Mouse (Mus musculus) neural tube, embryonic 14.5 days (tissue): Measurements from ENCODE around the gene Prdm16. TPM values are rescaled to one million over a fixed set of nuclear protein-coding genes. Genes with fewer than 3 reads are reported as not detected.

ENCODE experiments used
- ATAC-seq: fragments of 200-750 bp; cut with Nextera tagmentation; 2 replicates; pipeline ENCODE4 v1.8.0; 2017; ENCODE audit warnings: low read depth, mild to moderate bottlenecking, moderate TSS enrichment, moderate library complexity
- H3K27ac ChIP-seq: fragments of 300-500 bp; sonication (generic); 2 replicates; pipeline ENCODE4 v1.5.1; 2014; ENCODE audit warnings: low read depth, mild to moderate bottlenecking, control low read depth, low read length, moderate library complexity, mixed read lengths
- H3K27me3 ChIP-seq: fragments of 300-500 bp; sonication (generic); 2 replicates; pipeline ENCODE4 v1.6.1; 2014; ENCODE audit warnings: low read length; ENCODE audit not compliant: control insufficient read depth, insufficient read depth
- H3K36me3 ChIP-seq: fragments of 300-500 bp; sonication (generic); 2 replicates; pipeline ENCODE4 v1.6.1; 2014; ENCODE audit warnings: low read length, mixed read lengths; ENCODE audit not compliant: control insufficient read depth, insufficient read depth
- H3K4me1 ChIP-seq: fragments of 300-500 bp; sonication (generic); 2 replicates; pipeline ENCODE4 v1.6.1; 2014; ENCODE audit warnings: low read length; ENCODE audit not compliant: control insufficient read depth, insufficient read depth
- H3K4me2 ChIP-seq: fragments of 300-500 bp; sonication (generic); 2 replicates; pipeline ENCODE4 v1.6.1; 2014; ENCODE audit warnings: mild to moderate bottlenecking, low read depth, low read length, control low read depth
- H3K4me3 ChIP-seq: fragments of 300-500 bp; sonication (generic); 2 replicates; pipeline ENCODE4 v1.5.1; 2014; ENCODE audit warnings: low read depth, low read length, control low read depth, mixed read lengths
- H3K9ac ChIP-seq: fragments of 300-500 bp; sonication (generic); replicated peaks from 2 replicates; pipeline ENCODE4 v1.6.1; 2014; ENCODE audit warnings: low read depth, mild to moderate bottlenecking, control low read depth, low read length, mixed read lengths
- H3K9me3 ChIP-seq: fragments of 300-500 bp; sonication (generic); 2 replicates; pipeline ENCODE4 v1.6.1; 2016; ENCODE audit warnings: low read length; ENCODE audit not compliant: control insufficient read depth
- WGBS: fragments of 180-500 bp; shearing (Covaris S2); extraction: QIAGEN DNeasy Blood & Tissue Kit; methylation state at CpG from one replicate; pipeline ENCODE4 v1.1.7; 2014; 5-methylcytosine and 5-hydroxymethylcytosine counted together
- polyA plus RNA-seq: library from polyadenylated mRNA; unstranded; fragments of >200 nt; fragmentation: Nextera tagmentation; extraction: Ambion mirVana; gene quantifications from 2 replicates; pipeline ENCODE4 v1.2.1, GENCODE M21; 2014

The Prdm16 gene
- polyA plus RNA-seq, 1 experiment from 2014 or later = 4.6 TPM

DNA sequence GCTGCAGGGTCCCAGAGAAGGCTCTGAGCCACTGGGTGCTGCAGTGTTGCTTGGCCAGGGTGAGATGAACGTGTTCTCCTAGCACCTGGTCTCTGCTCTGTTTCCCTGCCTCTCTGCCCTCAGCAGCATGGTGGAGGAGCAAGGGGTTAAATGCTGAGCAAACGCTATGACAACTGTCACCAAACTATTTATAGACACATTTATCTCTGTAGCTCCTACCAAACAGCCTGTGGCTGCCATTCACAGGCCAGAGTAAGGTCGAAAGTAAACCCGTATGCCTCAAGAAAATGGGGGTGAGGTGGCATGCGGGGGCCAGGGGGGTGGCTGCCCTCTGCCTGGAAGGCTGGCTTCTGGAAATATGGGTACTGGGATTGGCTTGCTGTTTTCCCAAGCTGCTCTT is 94.1 kb downstream of the Prdm16 start:
- H3K9ac ChIP-seq = no peak overlapping the region
- H3K36me3 ChIP-seq = no peaks in the 10 kb centered on the region
- 33% methylated on average over 5 of the region's 5 CpGs for WGBS
- no peak overlapping the region for H3K4me3 ChIP-seq
- ATAC-seq = no peak
- H3K9me3 ChIP-seq = no peaks in the 10 kb centered on the region
- peaks cover 4% of the 10 kb centered on the region for H3K27me3 ChIP-seq
- peaks cover 28% of the 10 kb centered on the region for H3K4me1 ChIP-seq
- H3K4me2 ChIP-seq = no peak overlapping the region
- H3K27ac ChIP-seq = no peak overlapping the region

- no peaks in the 10 kb centered on the region for H3K36me3 ChIP-seq
- no peak overlapping the region for H3K4me3 ChIP-seq
- no peak for ATAC-seq
- no peak overlapping the region for H3K9ac ChIP-seq
- 67% methylated on average over 9 of the region's 9 CpGs for WGBS
- peaks cover 28% of the 10 kb centered on the region for H3K4me1 ChIP-seq
- no peaks in the 10 kb centered on the region for H3K9me3 ChIP-seq
- H3K27me3 ChIP-seq = peaks cover 4% of the 10 kb centered on the region
- H3K27ac ChIP-seq = no peak overlapping the region
- no peak overlapping the region for H3K4me2 ChIP-seq
These were observed 94.9 kb downstream of the Prdm16 start for GRCm38 (mm10) chr4:154541632-154542276.

- ATAC-seq = 0 out of 2 replicates have a peak, but pooled peaks have one; percentile 43
- H3K9me3 ChIP-seq = no peaks in the 10 kb centered on the region
- no peak overlapping the region for H3K9ac ChIP-seq
- no peaks in the 10 kb centered on the region for H3K36me3 ChIP-seq
- H3K4me1 ChIP-seq = peaks cover 28% of the 10 kb centered on the region
- H3K27ac ChIP-seq = no peak overlapping the region
- H3K4me3 ChIP-seq = no peak overlapping the region
- no peak overlapping the region for H3K4me2 ChIP-seq
- H3K27me3 ChIP-seq = no peaks in the 10 kb centered on the region; the same call in 1 of the 2 replicates
- 21% methylated on average over 10 of the region's 10 CpGs for WGBS
These were observed 96.0 kb downstream of the Prdm16 start for GRCm38 (mm10) chr4:154540671-154541070.

GRCm38 (mm10) chr4:154539703-154540102 is 97.0 kb downstream of the Prdm16 start:
- ATAC-seq = no peak
- H3K27me3 ChIP-seq = no peaks in the 10 kb centered on the region; the same call in 1 of the 2 replicates
- peaks cover 28% of the 10 kb centered on the region for H3K4me1 ChIP-seq
- no peaks in the 10 kb centered on the region for H3K9me3 ChIP-seq
- H3K4me3 ChIP-seq = no peak overlapping the region
- H3K36me3 ChIP-seq = no peaks in the 10 kb centered on the region
- H3K9ac ChIP-seq = no peak overlapping the region
- WGBS = 54% methylated on average over 12 of the region's 12 CpGs
- H3K4me2 ChIP-seq = no peak overlapping the region
- no peak overlapping the region for H3K27ac ChIP-seq

- H3K36me3 ChIP-seq = no peaks in the 10 kb centered on the region
- no peak overlapping the region for H3K4me3 ChIP-seq
- H3K4me1 ChIP-seq = peaks cover 22% of the 10 kb centered on the region
- ATAC-seq = no peak
- H3K9me3 ChIP-seq = no peaks in the 10 kb centered on the region
- no peak overlapping the region for H3K4me2 ChIP-seq
- H3K9ac ChIP-seq = no peak overlapping the region
- 78% methylated on average over 4 of the region's 4 CpGs for WGBS
- H3K27ac ChIP-seq = no peak overlapping the region
- no peaks in the 10 kb centered on the region; the same call in 1 of the 2 replicates for H3K27me3 ChIP-seq
These were observed 97.9 kb downstream of the Prdm16 start for GRCm38 (mm10) chr4:154538727-154539126.

GRCm38 (mm10) chr4:154536110-154536509 is 100.6 kb downstream of the Prdm16 start:
- Histone ChIP-seq H3K4me2 (no peak overlapping the region), H3K4me3 (no peak overlapping the region), H3K27ac (no peak overlapping the region), H3K4me1 (peaks cover 9% of the 10 kb centered on the region), H3K9ac (no peak overlapping the region), H3K9me3 (no peaks in the 10 kb centered on the region), H3K36me3 (no peaks in the 10 kb centered on the region), H3K27me3 (no peaks in the 10 kb centered on the region; the same call in 1 of the 2 replicates)
- ATAC-seq = no peak
- WGBS = 66% methylated on average over 5 of the region's 5 CpGs

- no peaks in the 10 kb centered on the region for H3K36me3 ChIP-seq
- ATAC-seq = no peak
- no peak overlapping the region for H3K4me2 ChIP-seq
- H3K27me3 ChIP-seq = no peaks in the 10 kb centered on the region
- H3K9ac ChIP-seq = no peak overlapping the region
- no peak overlapping the region for H3K4me3 ChIP-seq
- WGBS = 68% methylated on average over 4 of the region's 4 CpGs
- no peak overlapping the region for H3K27ac ChIP-seq
- no peaks in the 10 kb centered on the region for H3K4me1 ChIP-seq
- H3K9me3 ChIP-seq = no peaks in the 10 kb centered on the region
These were observed 105.3 kb downstream of the Prdm16 start for GRCm38 (mm10) chr4:154531368-154531767.

DNA sequence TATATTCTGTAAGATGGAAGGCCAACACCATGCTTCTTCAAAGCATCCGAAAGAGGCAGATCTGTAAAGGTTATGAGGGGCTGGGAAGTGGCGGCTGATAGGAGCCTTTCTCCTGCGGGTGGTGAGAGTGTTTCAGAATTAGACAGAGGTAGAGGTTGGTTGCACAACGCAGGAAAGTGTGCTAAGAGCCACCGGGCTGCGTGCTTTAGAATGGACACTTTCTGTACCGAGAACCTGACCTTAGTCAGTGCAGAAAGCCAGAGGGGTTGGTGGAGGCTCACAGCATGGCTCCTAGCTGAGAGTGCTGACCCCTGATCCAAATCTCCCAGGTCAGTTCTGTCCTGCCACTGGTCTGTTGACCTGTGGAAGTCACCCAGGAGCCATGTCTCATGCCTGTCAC is 106.3 kb downstream of the Prdm16 start:
- H3K27ac ChIP-seq = no peak overlapping the region
- no peak overlapping the region for H3K4me2 ChIP-seq
- no peaks in the 10 kb centered on the region for H3K36me3 ChIP-seq
- H3K4me1 ChIP-seq = no peaks in the 10 kb centered on the region
- WGBS = 76% methylated on average over 7 of the region's 7 CpGs
- H3K4me3 ChIP-seq = no peak overlapping the region
- no peaks in the 10 kb centered on the region for H3K27me3 ChIP-seq
- no peak for ATAC-seq
- no peak overlapping the region for H3K9ac ChIP-seq
- H3K9me3 ChIP-seq = no peaks in the 10 kb centered on the region

GRCm38 (mm10) chr4:154527506-154527905 is 109.2 kb downstream of the Prdm16 start:
- H3K4me1 ChIP-seq = no peaks in the 10 kb centered on the region; the same call in 1 of the 2 replicates
- H3K4me3 ChIP-seq = no peak overlapping the region
- ATAC-seq = no peak
- no peaks in the 10 kb centered on the region for H3K9me3 ChIP-seq
- 0 out of 2 replicates have a peak overlapping the region, but pooled peaks have one; percentile 11 for H3K9ac ChIP-seq
- no peaks in the 10 kb centered on the region for H3K27me3 ChIP-seq
- H3K4me2 ChIP-seq = no peak overlapping the region
- no peak overlapping the region for H3K27ac ChIP-seq
- H3K36me3 ChIP-seq = no peaks in the 10 kb centered on the region
- 79% methylated on average over 9 of the region's 9 CpGs for WGBS
